Mouse (Mus musculus) gastrocnemius, postnatal 25 days (tissue): ENCODE data around the gene Eps8l1. TPM values are rescaled to one million over a fixed set of nuclear protein-coding genes. Genes with fewer than 3 reads are reported as not detected.
"Not testable (repeated sequence)": the region's sequence is repeated elsewhere in the genome, so short reads cannot be mapped to it uniquely, and the experiment has no call there.

Source experiments
- DNase-seq: peaks from one replicate; pipeline ENCODE4 v3.0.0; 2022
- total RNA-seq, 2 experiments: library from RNA; stranded (reverse); gene quantifications; 1 replicate in 1 of 2; 2 replicates in 1 of 2; pipeline ENCODE4 v1.2.3; 2021

Eps8l1 gene
- total RNA-seq, 2 experiments from 2014 or later = 1.5 to 2.2 TPM

GRCm38 (mm10) chr7:4508739-4509116 lies 48.3 kb downstream of the Eps8l1 start:
- no peak for DNase-seq

- DNase-seq = peak; percentile 67
These were observed 49.6 kb downstream of the Eps8l1 start for GRCm38 (mm10) chr7:4509863-4510608.

GRCm38 (mm10) chr7:4511489-4512224 lies 51.2 kb downstream of the Eps8l1 start:
- DNase-seq = no peak

GRCm38 (mm10) chr7:4513236-4513635 lies 52.8 kb downstream of the Eps8l1 start:
- no peak for DNase-seq

GRCm38 (mm10) chr7:4513829-4514712 lies 53.6 kb downstream of the Eps8l1 start:
- DNase-seq = no peak

GRCm38 (mm10) chr7:4515853-4516252 lies 55.4 kb downstream of the Eps8l1 start:
- DNase-seq = no peak

- no peak for DNase-seq
These were observed 56.0 kb downstream of the Eps8l1 start, which contains the start of gene Tnnt1 for GRCm38 (mm10) chr7:4516332-4517050. Gene Tnnt1 (minus strand): TSS chr7:4516382.

- DNase-seq = no peak
These were observed 58.0 kb downstream of the Eps8l1 start for GRCm38 (mm10) chr7:4518487-4518886.

- DNase-seq = no peak
These were observed 60.9 kb downstream of the Eps8l1 start for GRCm38 (mm10) chr7:4521231-4522003.

- DNase-seq = no peak
These were observed 61.8 kb downstream of the Eps8l1 start for GRCm38 (mm10) chr7:4522292-4522691.

- DNase-seq = no peak
These were observed 63.0 kb downstream of the Eps8l1 start for GRCm38 (mm10) chr7:4523205-4524130.

GRCm38 (mm10) chr7:4524212-4524922 lies 63.9 kb downstream of the Eps8l1 start, which contains the start of gene Tnni3:
Gene Tnni3 (minus strand): TSS chr7:4524229.
- DNase-seq = not testable (repeated sequence)

GRCm38 (mm10) chr7:4526341-4527301 lies 66.1 kb downstream of the Eps8l1 start:
- peak; percentile 69 for DNase-seq

GRCm38 (mm10) chr7:4527302-4527689 lies 66.8 kb downstream of the Eps8l1 start:
- DNase-seq = no peak
